Mouse (Mus musculus) kidney, postnatal 10 days (tissue): ENCODE data around the gene Mrpl23.

ENCODE experiments used
- DNase-seq: peaks from one replicate; pipeline ENCODE4 v3.0.0; 2021; ENCODE audit warnings: mixed read lengths

Mrpl23 gene

GRCm38 (mm10) chr7:142553417-142554335, 21.2 kb downstream of the Mrpl23 start:
- DNase-seq = no peak

- no peak for DNase-seq
Measured at GRCm38 (mm10) chr7:142554625-142555024, 22.1 kb downstream of the Mrpl23 start.

- DNase-seq = no peak
Measured at GRCm38 (mm10) chr7:142555366-142556088, 23.0 kb downstream of the Mrpl23 start.

- no peak for DNase-seq
Measured at GRCm38 (mm10) chr7:142556089-142556476, 23.6 kb downstream of the Mrpl23 start.

- no peak for DNase-seq
Measured at GRCm38 (mm10) chr7:142557696-142558095, 25.2 kb downstream of the Mrpl23 start.

- DNase-seq = no peak
Measured at GRCm38 (mm10) chr7:142558511-142559146, 26.1 kb downstream of the Mrpl23 start.

- DNase-seq = no peak
Measured at GRCm38 (mm10) chr7:142559651-142560175, 27.2 kb downstream of the Mrpl23 start.

GRCm38 (mm10) chr7:142560942-142561855, 28.7 kb downstream of the Mrpl23 start:
- no peak for DNase-seq

- DNase-seq = no peak
Measured at GRCm38 (mm10) chr7:142561856-142562404, 29.4 kb downstream of the Mrpl23 start.

GRCm38 (mm10) chr7:142563168-142563567, 30.7 kb downstream of the Mrpl23 start:
- DNase-seq = peak; percentile 39

- DNase-seq = peak; percentile 57
Measured at GRCm38 (mm10) chr7:142564955-142565643, 32.6 kb downstream of the Mrpl23 start.

GRCm38 (mm10) chr7:142566512-142566911, 34.0 kb downstream of the Mrpl23 start:
- DNase-seq = no peak

- no peak for DNase-seq
Measured at GRCm38 (mm10) chr7:142568985-142569384, 36.5 kb downstream of the Mrpl23 start.

GRCm38 (mm10) chr7:142570565-142570964, 38.1 kb downstream of the Mrpl23 start:
- DNase-seq = no peak

GRCm38 (mm10) chr7:142571458-142572220, 39.2 kb downstream of the Mrpl23 start:
- no peak for DNase-seq

GRCm38 (mm10) chr7:142572343-142572742, 39.9 kb downstream of the Mrpl23 start:
- DNase-seq = no peak

GRCm38 (mm10) chr7:142572992-142573391, 40.5 kb downstream of the Mrpl23 start:
- no peak for DNase-seq

- DNase-seq = no peak
Measured at GRCm38 (mm10) chr7:142574155-142574660, 41.7 kb downstream of the Mrpl23 start.

GRCm38 (mm10) chr7:142574826-142575351, 42.4 kb downstream of the Mrpl23 start:
- no peak for DNase-seq

GRCm38 (mm10) chr7:142575491-142575890, 43.0 kb downstream of the Mrpl23 start:
- no peak for DNase-seq
